Mouse (Mus musculus): ENCODE data around the gene Ppp3ca.

The Ppp3ca gene

GRCm38 (mm10) chr3:136670110-136670359, at the start of gene Ppp3ca:
Ppp3ca (plus strand) TSS chr3:136670124.
- in situ Hi-C loops (cut with MboI, MseI), result loop anchor here (10.0 kb wide), 1 partner anchor 1755 kb away; no protein-coding TSS in a partner anchor

DNA sequence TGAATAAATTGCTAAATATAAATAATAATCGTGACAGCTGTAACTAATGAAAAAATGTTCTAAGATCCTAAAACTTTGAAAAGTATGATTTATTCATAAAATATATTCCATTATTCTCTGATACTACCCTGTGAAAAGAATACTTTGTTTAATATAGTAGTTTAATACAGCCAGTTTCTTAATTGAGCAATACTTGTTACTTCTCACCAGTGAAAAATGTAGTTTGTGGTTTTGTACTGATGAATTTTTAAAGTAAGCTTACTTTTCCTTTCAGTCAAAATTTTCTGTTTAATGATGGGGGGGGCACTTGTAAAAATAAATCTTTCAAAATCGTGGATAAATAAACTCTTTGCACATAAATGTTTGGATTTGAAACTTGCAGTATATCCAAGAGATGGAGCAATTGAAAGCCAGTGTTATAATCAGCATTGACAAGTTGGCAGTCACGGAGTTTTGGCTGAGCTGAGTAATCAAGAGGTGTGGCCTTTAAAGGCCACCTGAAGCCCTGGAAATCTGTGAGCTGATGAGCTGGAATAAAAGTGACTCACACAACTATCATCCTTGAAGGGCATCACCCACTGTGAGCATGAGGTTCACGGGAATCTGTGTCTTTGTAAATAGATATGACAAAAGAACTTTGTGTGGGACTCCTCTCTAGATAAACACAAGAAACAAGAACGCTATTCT, 29.2 kb upstream of the Ppp3ca start:
- in situ Hi-C loops (cut with MboI, MseI), result no loop called here

DNA sequence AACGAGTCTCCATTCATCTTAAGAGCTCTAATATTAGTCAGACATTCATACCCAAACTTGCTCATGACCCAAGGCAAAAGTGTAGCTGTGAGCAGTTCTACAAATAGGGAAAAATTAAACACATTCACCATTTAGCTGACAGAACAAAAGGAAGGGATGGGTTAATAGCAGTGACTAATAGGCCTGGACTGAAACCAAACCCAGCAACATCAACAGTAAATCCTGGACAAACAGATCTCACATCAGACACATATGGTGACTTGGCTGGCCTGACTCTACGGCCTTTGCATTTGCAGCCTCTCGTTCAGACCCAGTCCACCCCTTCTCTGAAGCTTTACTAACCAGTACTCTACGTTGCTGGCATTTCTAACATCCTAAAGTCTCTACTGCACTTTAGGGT, 19.0 kb upstream of the Ppp3ca start:
- in situ Hi-C loops (cut with MboI, MseI), result no loop called here

- in situ Hi-C loops (cut with MboI, MseI), result no loop called here
These were observed 18.4 kb upstream of the Ppp3ca start for GRCm38 (mm10) chr3:136651496-136651895.

DNA sequence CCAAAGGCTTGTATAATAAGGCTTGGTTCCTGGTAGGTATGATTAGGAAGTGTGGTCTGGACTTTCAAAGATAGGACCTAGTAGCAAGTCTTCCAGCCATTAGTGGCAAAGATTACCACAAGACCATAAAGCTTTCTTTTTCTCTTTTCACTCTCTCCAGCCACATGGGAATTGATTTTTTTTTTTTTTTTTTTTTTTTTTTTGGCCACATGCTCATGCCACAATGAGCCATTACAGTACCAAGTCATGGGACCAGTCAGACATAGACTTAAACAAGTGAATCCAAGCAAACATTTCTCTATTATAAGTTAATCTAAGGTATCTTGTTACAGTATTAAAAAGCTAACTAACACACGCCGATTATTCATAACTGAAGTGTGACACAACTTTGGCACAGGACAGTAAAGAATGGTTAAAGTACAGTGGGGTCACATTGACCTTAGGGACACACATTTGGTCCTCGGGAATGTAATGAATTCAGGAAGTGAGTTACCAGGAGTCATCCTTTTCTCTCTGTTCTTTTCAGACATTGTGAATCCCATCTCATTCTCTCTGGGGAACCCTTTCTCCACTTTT, 13.4 kb upstream of the Ppp3ca start:
- in situ Hi-C loops (cut with MboI, MseI), result no loop called here

- in situ Hi-C loops (cut with MboI, MseI), result no loop called here
These were observed 11.2 kb upstream of the Ppp3ca start for GRCm38 (mm10) chr3:136658681-136659080.

DNA sequence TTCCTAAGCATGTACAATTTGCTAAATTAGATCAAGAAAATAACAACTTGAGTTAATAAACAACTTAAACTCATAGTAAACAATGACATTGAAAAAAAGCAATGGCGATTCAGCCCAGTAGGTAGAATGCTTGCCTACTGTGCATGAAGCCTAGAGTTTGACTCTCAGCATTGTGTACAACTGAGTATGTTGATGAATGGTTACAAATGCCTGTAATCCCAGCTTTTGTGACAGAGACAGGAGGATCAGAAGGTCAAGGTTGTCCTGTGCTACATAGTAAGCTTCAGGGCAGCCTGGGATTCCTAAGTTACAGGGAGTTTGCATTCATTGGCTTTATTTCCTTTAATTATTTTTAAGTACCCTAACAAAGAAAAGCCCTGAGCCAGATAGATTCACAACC, 4.8 kb upstream of the Ppp3ca start:
- in situ Hi-C loops (cut with MboI, MseI), result loop anchor here (10.0 kb wide), 1 partner anchor 1830 kb away; no protein-coding TSS in a partner anchor

GRCm38 (mm10) chr3:136668072-136668471, 1.9 kb upstream of the Ppp3ca start:
- in situ Hi-C loops (cut with MboI, MseI), result loop anchor here (10.0 kb wide), 1 partner anchor 1827 kb away; no protein-coding TSS in a partner anchor

- in situ Hi-C loops (cut with MboI, MseI), result loop anchor here (10.0 kb wide), 2 partner anchors 1755 to 1825 kb away; no protein-coding TSS in a partner anchor
These were observed 454 bp upstream of the Ppp3ca start for GRCm38 (mm10) chr3:136669231-136670109.

- in situ Hi-C loops (cut with MboI, MseI), result loop anchor here (10.0 kb wide), 1 partner anchor 1754 kb away; no protein-coding TSS in a partner anchor
These were observed 622 bp downstream of the Ppp3ca start for GRCm38 (mm10) chr3:136670360-136671131.

DNA sequence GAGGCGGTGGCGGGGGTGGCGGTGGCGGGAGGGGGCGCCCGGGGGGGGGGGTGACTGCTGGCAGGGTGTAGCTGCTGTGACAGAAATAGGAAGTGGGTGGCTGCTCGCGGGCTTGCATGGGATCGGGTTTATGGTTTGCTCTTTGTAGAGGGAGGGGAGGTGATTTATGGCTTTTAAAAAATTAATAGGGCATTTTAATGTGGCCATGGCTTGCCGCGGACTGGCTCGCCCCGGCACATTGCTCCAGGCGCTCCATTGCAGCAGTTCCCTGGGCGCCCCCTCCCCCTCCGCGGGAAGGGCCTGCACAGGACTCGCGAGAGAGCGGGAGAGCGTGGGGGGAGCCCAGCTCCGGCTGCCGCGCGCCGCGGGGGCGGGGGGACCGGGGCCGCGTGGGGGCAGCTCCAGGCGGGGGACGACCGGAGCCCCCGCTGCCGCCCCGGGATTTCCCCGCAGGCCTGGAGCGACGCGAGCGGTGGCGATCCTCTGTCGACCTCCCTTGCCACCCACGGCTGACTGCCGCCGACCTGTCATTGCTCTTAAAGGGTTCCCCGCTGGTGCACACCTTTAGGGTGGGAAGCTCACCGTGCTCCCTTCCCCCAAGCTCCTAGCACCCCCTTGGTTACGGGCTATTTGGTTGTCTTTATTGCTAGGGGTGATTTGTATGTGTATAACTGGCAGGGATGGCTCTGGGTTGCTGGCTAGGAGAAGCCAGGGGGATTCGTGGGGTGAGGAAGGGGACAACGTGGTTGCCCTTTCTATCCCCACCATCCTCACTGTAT, 1.4 kb downstream of the Ppp3ca start:
- in situ Hi-C loops (cut with MboI, MseI), result loop anchor here (10.0 kb wide), 1 partner anchor 1753 kb away; no protein-coding TSS in a partner anchor

GRCm38 (mm10) chr3:136671940-136672278, 2.0 kb downstream of the Ppp3ca start:
- in situ Hi-C loops (cut with MboI, MseI), result loop anchor here (10.0 kb wide), 1 partner anchor 1753 kb away; no protein-coding TSS in a partner anchor

DNA sequence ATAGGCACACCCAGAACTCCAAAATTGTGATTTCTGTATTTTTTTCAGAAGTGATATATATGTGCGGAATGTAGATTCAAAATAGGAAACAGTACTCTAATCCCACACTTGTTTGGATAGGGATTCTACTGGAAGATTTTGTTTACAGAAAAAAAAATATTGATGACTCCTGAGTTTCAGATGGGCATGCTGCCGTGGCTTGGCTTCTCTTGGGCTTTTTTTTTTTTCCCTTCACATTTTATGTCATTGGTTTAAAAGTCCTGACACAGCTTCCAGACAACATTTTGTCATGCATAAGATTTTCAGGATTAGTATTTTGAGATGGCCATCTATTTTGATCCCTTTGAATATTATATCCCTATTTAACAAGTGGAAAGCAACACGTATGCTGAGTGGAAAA, 2.9 kb downstream of the Ppp3ca start:
- in situ Hi-C loops (cut with MboI, MseI), result loop anchor here (10.0 kb wide), 1 partner anchor 1752 kb away; no protein-coding TSS in a partner anchor

- in situ Hi-C loops (cut with MboI, MseI), result loop anchor here (10.0 kb wide), 1 partner anchor 1751 kb away; no protein-coding TSS in a partner anchor
These were observed 3.4 kb downstream of the Ppp3ca start for GRCm38 (mm10) chr3:136673363-136673762.

DNA sequence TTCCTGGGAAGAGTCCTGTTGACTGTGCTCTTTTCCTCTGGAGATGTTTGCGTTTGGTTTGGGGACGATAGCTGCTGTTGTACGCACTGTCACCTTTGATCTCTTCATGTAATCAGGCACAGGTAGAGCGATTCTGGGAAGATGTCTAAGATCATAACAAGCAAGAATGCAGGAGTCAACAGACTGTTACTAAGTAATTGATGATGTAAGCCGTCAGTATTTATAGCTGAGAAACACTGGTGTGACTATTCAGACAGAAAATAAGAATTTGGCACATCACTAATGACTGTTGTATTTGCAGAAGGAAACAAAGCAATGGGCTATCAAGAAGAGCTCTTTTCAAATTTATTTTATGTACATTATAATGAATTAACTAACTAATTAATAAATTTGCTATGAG, 4.6 kb downstream of the Ppp3ca start:
- in situ Hi-C loops (cut with MboI, MseI), result loop anchor here (10.0 kb wide), 1 partner anchor 1750 kb away; no protein-coding TSS in a partner anchor

GRCm38 (mm10) chr3:136676991-136677390, 7.1 kb downstream of the Ppp3ca start:
- in situ Hi-C loops (cut with MboI, MseI), result loop anchor here (10.0 kb wide), 1 partner anchor 1748 kb away; no protein-coding TSS in a partner anchor

DNA sequence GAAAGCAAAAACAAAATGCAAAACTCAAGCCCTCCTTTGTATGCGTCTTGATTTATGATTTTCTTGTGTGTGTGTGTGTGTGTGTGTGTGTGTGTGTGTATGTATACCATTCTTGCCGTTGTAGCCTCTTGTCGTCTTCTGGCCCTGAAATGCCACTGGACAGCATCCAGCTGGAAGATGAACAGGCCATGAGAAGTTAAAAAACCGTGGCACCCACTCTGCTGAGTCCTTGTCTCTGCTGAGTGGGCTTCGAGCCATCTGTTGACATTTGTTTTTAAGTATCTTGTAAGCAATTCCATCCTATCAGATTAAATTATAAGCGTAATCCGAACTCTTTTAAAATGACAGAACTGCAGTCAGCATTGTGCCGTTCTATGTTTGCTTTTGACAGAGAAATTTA, 8.5 kb downstream of the Ppp3ca start:
- in situ Hi-C loops (cut with MboI, MseI), result loop anchor here (10.0 kb wide), 1 partner anchor 1746 kb away; no protein-coding TSS in a partner anchor

DNA sequence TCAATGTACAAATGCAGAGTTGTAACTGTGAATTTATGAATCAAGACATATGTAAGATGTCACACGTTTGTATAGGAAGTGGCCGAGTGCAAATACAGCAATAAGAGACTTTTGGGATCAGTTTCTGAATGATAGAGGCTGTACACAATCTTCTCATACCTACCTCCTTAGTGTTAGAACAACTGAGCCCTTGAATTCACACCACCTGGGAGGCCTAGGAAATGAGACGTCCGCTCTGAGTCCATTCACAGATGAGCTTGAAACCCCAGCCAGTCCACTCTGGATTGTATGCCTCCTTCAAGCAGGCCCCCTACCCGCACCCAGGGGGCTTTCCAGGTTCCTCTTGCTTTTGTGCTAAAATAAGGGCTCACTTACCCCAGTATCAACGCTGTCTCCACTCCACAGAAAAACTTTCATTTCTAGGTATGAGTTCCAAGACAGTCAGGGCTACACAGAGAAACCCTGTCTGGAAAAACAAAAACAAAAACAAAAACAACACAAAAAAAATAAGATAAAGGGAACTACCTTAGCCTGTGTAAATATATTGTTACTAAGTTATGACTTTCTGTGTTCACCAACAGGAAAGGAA, 10.1 kb downstream of the Ppp3ca start:
- in situ Hi-C loops (cut with MboI, MseI), result loop anchor here (10.0 kb wide), 1 partner anchor 1745 kb away; no protein-coding TSS in a partner anchor

- in situ Hi-C loops (cut with MboI, MseI), result no loop called here
These were observed 12.3 kb downstream of the Ppp3ca start for GRCm38 (mm10) chr3:136682242-136682641.

Measured in regulatory T cell (primary cell).